Mouse (Mus musculus) spleen, adult 18-20 months (tissue): ENCODE measurements around the gene P2ry12.

Experiments
- DNase-seq, 2 experiments: peaks; one replicate each; pipeline ENCODE4 v3.0.0; 2022; ENCODE audit warnings: mixed read lengths in 2 of 2

P2ry12 gene

DNA sequence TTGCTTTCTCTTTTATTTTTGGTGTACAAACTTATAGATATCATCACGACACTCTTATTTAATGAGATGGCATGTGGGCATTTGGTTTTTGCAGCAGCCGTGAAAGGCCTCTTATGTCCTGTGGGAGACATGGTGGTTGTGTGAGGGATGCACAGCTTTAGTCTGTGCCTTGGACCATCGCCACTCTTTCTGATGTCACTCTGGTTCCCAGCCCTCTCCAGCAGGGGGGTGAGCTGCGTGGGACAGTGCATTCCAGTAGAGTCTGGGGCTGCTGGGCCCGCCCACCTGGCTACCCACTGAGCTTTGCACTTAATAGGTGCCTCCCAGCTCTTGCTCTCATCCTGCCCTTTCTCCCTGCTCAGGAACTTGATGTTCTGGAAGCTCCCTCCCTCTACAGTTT is 81.5 kb downstream of the P2ry12 start:
- DNase-seq = no peak

DNA sequence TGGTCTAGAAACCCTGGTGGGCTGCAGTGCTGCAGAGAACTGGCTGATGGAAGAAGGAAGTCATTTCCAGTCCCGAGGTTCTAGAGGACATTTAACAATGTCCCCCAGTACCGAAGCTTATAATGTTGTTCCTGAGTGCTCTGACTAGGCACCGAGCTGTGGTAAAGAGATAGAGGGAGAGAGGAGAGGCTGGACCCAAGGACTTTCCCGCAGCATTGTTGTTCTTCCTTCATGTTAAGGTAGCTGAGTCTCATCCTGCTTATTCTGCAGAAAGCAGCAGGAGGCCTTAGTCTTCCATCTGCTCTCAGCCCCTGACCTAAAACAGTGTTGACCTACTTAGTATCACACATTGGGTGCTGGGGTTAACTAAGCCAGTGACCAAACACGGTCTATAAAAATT is 85.8 kb downstream of the P2ry12 start:
- DNase-seq = no peak

DNA sequence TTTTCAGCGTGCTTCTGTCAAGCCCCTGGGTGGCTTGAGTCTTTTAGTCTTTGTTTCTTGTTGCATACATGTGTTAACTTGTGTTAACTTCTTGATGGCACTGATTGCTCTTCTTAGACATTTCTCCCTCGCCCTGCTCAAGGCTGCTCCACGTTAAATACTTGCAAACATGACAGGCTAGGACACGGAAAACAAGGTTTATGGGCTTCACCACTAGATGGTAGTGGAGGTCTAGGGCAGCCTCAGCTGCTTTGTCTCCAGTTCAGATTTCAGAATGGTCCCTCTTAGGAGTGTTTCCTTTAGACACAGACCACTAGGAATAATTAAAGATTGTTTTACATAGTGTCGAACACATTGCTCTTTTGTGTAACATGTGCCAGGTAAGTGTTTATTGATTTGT is 87.4 kb downstream of the P2ry12 start:
- DNase-seq = peak; percentile 17 to 51

- DNase-seq = peak in 1 of 2 experiments; percentile 35
These were observed 88.1 kb downstream of the P2ry12 start for GRCm38 (mm10) chr3:59174426-59175154.

DNA sequence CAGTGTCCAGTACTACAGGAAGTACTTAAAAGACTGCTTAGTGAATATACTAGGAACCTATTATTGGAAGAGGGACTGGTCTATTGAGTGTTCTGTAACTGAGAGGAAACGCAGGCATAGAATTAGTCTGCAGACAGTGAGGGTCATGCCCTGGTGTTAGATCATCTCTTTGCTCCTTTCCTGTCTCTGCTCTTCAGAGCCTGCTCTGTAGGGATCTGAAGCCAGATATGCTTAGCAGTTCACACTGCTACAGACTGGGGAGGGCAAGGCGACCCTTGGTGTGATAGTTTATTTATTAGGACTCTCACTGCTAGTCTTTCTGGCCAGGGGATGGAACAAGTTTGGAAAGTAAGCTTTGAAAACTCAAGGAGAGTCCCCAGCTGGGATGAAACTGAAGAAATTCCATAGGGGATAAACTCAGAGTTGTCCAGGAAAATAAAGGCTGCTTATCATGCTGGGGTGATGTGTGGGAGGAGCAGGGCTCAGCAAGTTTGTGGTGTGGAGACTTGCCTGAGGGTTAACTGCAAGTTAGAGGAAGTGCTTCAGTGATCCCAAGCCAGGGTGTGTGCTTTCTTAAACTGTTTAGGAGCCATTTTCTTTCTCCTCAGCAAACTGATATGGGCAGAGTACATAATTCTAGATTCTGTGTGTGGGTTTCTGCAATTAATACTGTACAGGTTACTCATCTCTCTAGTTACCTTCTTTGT is 92.6 kb downstream of the P2ry12 start:
- no peak for DNase-seq

GRCm38 (mm10) chr3:59169215-59169614 is 93.5 kb downstream of the P2ry12 start:
- no peak for DNase-seq

GRCm38 (mm10) chr3:59168476-59168875 is 94.2 kb downstream of the P2ry12 start:
- DNase-seq = no peak

DNA sequence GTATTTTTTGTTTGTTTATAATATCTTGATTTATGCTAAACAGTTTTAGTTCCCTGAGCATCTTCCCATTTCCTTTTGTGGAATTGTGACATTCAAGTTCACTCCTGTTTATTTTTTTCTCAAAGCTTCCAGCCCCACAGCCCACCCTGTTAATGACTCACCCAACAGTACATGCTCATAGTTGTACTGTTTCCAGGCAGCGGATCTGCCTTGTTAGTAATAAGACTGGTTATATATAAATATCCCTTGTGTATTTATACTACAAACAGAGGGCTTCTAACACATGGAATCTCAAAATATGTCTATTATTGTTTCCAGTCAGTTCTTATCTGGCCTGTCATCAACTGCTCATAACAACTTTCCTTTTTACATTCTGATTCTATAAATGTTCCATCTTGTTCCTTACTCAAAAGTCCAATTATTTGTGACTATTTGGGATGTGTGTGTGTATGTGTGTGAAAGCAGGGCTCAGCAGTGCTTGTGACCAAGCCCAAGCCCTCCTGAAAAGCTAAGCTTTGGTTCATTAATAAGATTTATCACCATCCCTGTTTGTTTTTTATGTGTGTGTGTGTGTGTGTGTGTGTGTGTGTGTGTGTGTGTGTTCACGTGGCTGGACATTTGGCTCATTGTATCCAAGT is 95.1 kb downstream of the P2ry12 start:
- no peak for DNase-seq
